Mouse (Mus musculus) kidney, embryonic 15.5 days (tissue): ENCODE measurements around the gene Hnrnpc. TPM values are rescaled to one million over a fixed set of nuclear protein-coding genes. Genes with fewer than 3 reads are reported as not detected.
"Not testable (repeated sequence)": the region's sequence is repeated elsewhere in the genome, so short reads cannot be mapped to it uniquely, and the experiment has no call there.

Source experiments
- ATAC-seq: fragments of 200-750 bp; cut with Nextera tagmentation; replicated peaks from 2 replicates; pipeline ENCODE4 v1.8.0; 2017; ENCODE audit warnings: moderate TSS enrichment; ENCODE audit not compliant: low FRiP score
- H3K27ac ChIP-seq: fragments of 300-500 bp; sonication (generic); 2 replicates; pipeline ENCODE4 v1.5.1; 2015; ENCODE audit warnings: mild to moderate bottlenecking, inconsistent platforms
- H3K27me3 ChIP-seq: fragments of 300-500 bp; sonication (generic); 2 replicates; pipeline ENCODE4 v1.6.1; 2015; ENCODE audit warnings: inconsistent platforms
- H3K36me3 ChIP-seq: fragments of 300-500 bp; sonication (generic); 2 replicates; pipeline ENCODE4 v1.6.1; 2015; ENCODE audit warnings: inconsistent platforms
- H3K4me1 ChIP-seq: fragments of 300-500 bp; sonication (generic); 2 replicates; pipeline ENCODE4 v1.6.1; 2015; ENCODE audit warnings: inconsistent platforms
- H3K4me2 ChIP-seq: fragments of 300-500 bp; sonication (generic); 2 replicates; pipeline ENCODE4 v1.6.1; 2015; ENCODE audit warnings: moderate library complexity, mild to moderate bottlenecking, inconsistent platforms
- H3K4me3 ChIP-seq: fragments of 300-500 bp; sonication (generic); replicated peaks from 2 replicates; pipeline ENCODE4 v1.5.1; 2015; ENCODE audit warnings: mild to moderate bottlenecking, inconsistent platforms
- H3K9ac ChIP-seq: fragments of 300-500 bp; sonication (generic); 2 replicates; pipeline ENCODE4 v1.6.1; 2015; ENCODE audit warnings: mild to moderate bottlenecking, inconsistent platforms
- H3K9me3 ChIP-seq: fragments of 300-500 bp; sonication (generic); replicated peaks from 2 replicates; pipeline ENCODE4 v1.6.1; 2016; ENCODE audit warnings: inconsistent platforms
- WGBS: fragments of 180-500 bp; shearing (Covaris S2); methylation state at CpG from one replicate; pipeline ENCODE4 v1.1.7; 2015; ENCODE audit warnings: mixed read lengths; 5-methylcytosine and 5-hydroxymethylcytosine counted together
- polyA plus RNA-seq: library from polyadenylated mRNA; unstranded; fragments of >200 nt; fragmentation: Nextera tagmentation; extraction: Ambion mirVana; gene quantifications from 2 replicates; pipeline ENCODE4 v1.2.1, GENCODE M21; 2015

Hnrnpc gene
- polyA plus RNA-seq, 1 experiment from 2014 or later: 682 TPM

- 84% methylated on average over 3 of the region's 3 CpGs for WGBS
- not testable (repeated sequence) for ATAC-seq, H3K9ac ChIP-seq, H3K4me3 ChIP-seq, H3K36me3 ChIP-seq, H3K4me1 ChIP-seq, H3K4me2 ChIP-seq, H3K27me3 ChIP-seq, H3K27ac ChIP-seq, H3K9me3 ChIP-seq
Measured at GRCm38 (mm10) chr14:52052720-52053119, 51.1 kb downstream of the Hnrnpc start.

- 83% methylated on average over 9 of the region's 9 CpGs for WGBS
- no peak overlapping the region for H3K27ac ChIP-seq
- H3K9ac ChIP-seq: no peak overlapping the region
- no peak for ATAC-seq
- 0 out of 2 replicates have a peak, but pooled peaks cover 2% of the 10 kb centered on the region for H3K4me1 ChIP-seq
- no peaks in the 10 kb centered on the region for H3K9me3 ChIP-seq
- no peaks in the 10 kb centered on the region for H3K27me3 ChIP-seq
- H3K4me3 ChIP-seq: no peak overlapping the region
- H3K36me3 ChIP-seq: no peaks in the 10 kb centered on the region
- H3K4me2 ChIP-seq: no peak overlapping the region
Measured at GRCm38 (mm10) chr14:52045966-52046565, 57.8 kb downstream of the Hnrnpc start.

- no peak overlapping the region for H3K4me3 ChIP-seq
- no peaks in the 10 kb centered on the region for H3K9me3 ChIP-seq
- H3K4me1 ChIP-seq: 0 out of 2 replicates have a peak, but pooled peaks cover 2% of the 10 kb centered on the region
- H3K4me2 ChIP-seq: no peak overlapping the region
- no peak overlapping the region for H3K27ac ChIP-seq
- H3K9ac ChIP-seq: no peak overlapping the region
- no peaks in the 10 kb centered on the region for H3K27me3 ChIP-seq
- ATAC-seq: peak; percentile 73; the same call in 1 of the 2 replicates
- 9% methylated on average over 8 of the region's 8 CpGs for WGBS
- H3K36me3 ChIP-seq: no peaks in the 10 kb centered on the region
Measured at GRCm38 (mm10) chr14:52044901-52045678, 58.7 kb downstream of the Hnrnpc start.

- no peak overlapping the region for H3K9ac ChIP-seq
- 79% methylated on average over 6 of the region's 6 CpGs for WGBS
Measured at GRCm38 (mm10) chr14:52043446-52043845, 60.4 kb downstream of the Hnrnpc start.

GRCm38 (mm10) chr14:52042359-52042758 lies 61.5 kb downstream of the Hnrnpc start, which contains the start of gene Olfr221:
Olfr221 (minus strand) TSS chr14:52042459.
- not testable (repeated sequence) for H3K36me3 ChIP-seq, H3K4me1 ChIP-seq, H3K27me3 ChIP-seq, H3K27ac ChIP-seq, H3K9me3 ChIP-seq, H3K4me3 ChIP-seq, H3K9ac ChIP-seq, ATAC-seq, H3K4me2 ChIP-seq
- 55% methylated on average over 3 of the region's 3 CpGs for WGBS

More at GRCm38 (mm10) chr14:52043446-52043845, 60.4 kb downstream of the Hnrnpc start:
- Histone ChIP-seq H3K4me2 (no peak overlapping the region), H3K9me3 (no peaks in the 10 kb centered on the region), H3K27me3 (no peaks in the 10 kb centered on the region), H3K36me3 (no peaks in the 10 kb centered on the region), H3K4me1 (0 out of 2 replicates have a peak, but pooled peaks cover 2% of the 10 kb centered on the region), H3K27ac (no peak overlapping the region), H3K4me3 (no peak overlapping the region)
- ATAC-seq: no peak

- H3K27me3 ChIP-seq: no peaks in the 10 kb centered on the region
- WGBS: 89% methylated on average over 5 of the region's 5 CpGs
- no peak for ATAC-seq
Measured at GRCm38 (mm10) chr14:52039332-52039731, 64.5 kb downstream of the Hnrnpc start.

GRCm38 (mm10) chr14:52035926-52036325 lies 67.9 kb downstream of the Hnrnpc start:
- WGBS: 87% methylated on average over 6 of the region's 6 CpGs
- Histone ChIP-seq H3K9ac (no peak overlapping the region), H3K4me3 (no peak overlapping the region), H3K36me3 (no peaks in the 10 kb centered on the region), H3K4me1 (no peaks in the 10 kb centered on the region), H3K4me2 (no peak overlapping the region), H3K9me3 (no peaks in the 10 kb centered on the region), H3K27me3 (no peaks in the 10 kb centered on the region), H3K27ac (no peak overlapping the region)
- ATAC-seq: no peak

More at GRCm38 (mm10) chr14:52039332-52039731, 64.5 kb downstream of the Hnrnpc start:
- Histone ChIP-seq H3K36me3 (no peaks in the 10 kb centered on the region), H3K4me3 (no peak overlapping the region), H3K9ac (no peak overlapping the region), H3K27ac (no peak overlapping the region), H3K4me2 (no peak overlapping the region), H3K4me1 (no peaks in the 10 kb centered on the region), H3K9me3 (no peaks in the 10 kb centered on the region)

GRCm38 (mm10) chr14:52026342-52026741 lies 77.5 kb downstream of the Hnrnpc start:
- Histone ChIP-seq H3K4me2 (no peak overlapping the region), H3K4me1 (peaks cover 22% of the 10 kb centered on the region), H3K9ac (no peak overlapping the region), H3K27me3 (no peaks in the 10 kb centered on the region), H3K9me3 (no peaks in the 10 kb centered on the region), H3K27ac (no peak overlapping the region), H3K4me3 (no peak overlapping the region), H3K36me3 (no peaks in the 10 kb centered on the region)
- WGBS: 90% methylated on average over 4 of the region's 4 CpGs
- ATAC-seq: no peak

GRCm38 (mm10) chr14:52024133-52024532 lies 79.7 kb downstream of the Hnrnpc start:
- ATAC-seq: no peak
- Histone ChIP-seq H3K36me3 (no peaks in the 10 kb centered on the region), H3K27me3 (no peaks in the 10 kb centered on the region), H3K4me3 (no peak overlapping the region), H3K4me1 (peaks cover 31% of the 10 kb centered on the region), H3K9ac (no peak overlapping the region), H3K9me3 (no peaks in the 10 kb centered on the region), H3K4me2 (no peak overlapping the region), H3K27ac (no peak overlapping the region)
- WGBS: 85% methylated on average over 2 of the region's 2 CpGs

Other genes with a start within 250 kb of the Hnrnpc start
- 54.7 and 60.3 TPM in 2 replicates for gene Mettl17, start 219.2 kb downstream of the Hnrnpc start, polyA plus RNA-seq
- 0.48 and 0.53 TPM in 2 replicates for gene Slc39a2, start 211.1 kb downstream of the Hnrnpc start, polyA plus RNA-seq
- 39.0 and 46.3 TPM in 2 replicates for gene Ndrg2, start 189.9 kb downstream of the Hnrnpc start, polyA plus RNA-seq
- not detected in 2 replicates for gene Tppp2, start 185.6 kb downstream of the Hnrnpc start, polyA plus RNA-seq
- gene Rnase13, start 181.3 kb downstream of the Hnrnpc start, polyA plus RNA-seq: not detected in 2 replicates
- gene Arhgef40, start 119.3 kb downstream of the Hnrnpc start, polyA plus RNA-seq: 86.1 and 105 TPM in 2 replicates
- 0.93 and 1.1 TPM in 2 replicates for gene Tmem253, start 88.4 kb downstream of the Hnrnpc start, polyA plus RNA-seq
- 38.5 and 43.8 TPM in 2 replicates for gene Zfp219, start 83.3 kb downstream of the Hnrnpc start, polyA plus RNA-seq
- gene Olfr221, start 61.6 kb downstream of the Hnrnpc start, polyA plus RNA-seq: not detected in 2 replicates
- 79.3 and 81.1 TPM in 2 replicates for gene Rpgrip1, start 6.7 kb upstream of the Hnrnpc start, polyA plus RNA-seq
- 63.2 and 69.1 TPM in 2 replicates for gene Supt16, start 93.4 kb upstream of the Hnrnpc start, polyA plus RNA-seq
- 33.8 and 40.5 TPM in 2 replicates for gene Chd8, start 153.8 kb upstream of the Hnrnpc start, polyA plus RNA-seq
- gene Tox4, start 175.1 kb upstream of the Hnrnpc start, polyA plus RNA-seq: 44.6 and 49.1 TPM in 2 replicates
- 21.9 and 23.5 TPM in 2 replicates for gene Rab2b, start 175.5 kb upstream of the Hnrnpc start, polyA plus RNA-seq
- gene Mettl3, start 201.1 kb upstream of the Hnrnpc start, polyA plus RNA-seq: 52.1 and 52.8 TPM in 2 replicates
- gene Sall2, start 224.7 kb upstream of the Hnrnpc start, polyA plus RNA-seq: 37.8 and 39.3 TPM in 2 replicates